11 mouse cellular contexts compared by ENCODE assay signal in genomic region chr2:32121150-32121549, GRCm38 (mm10). TPM values are rescaled to one million over a fixed set of nuclear protein-coding genes. Genes with fewer than 3 reads are reported as not detected.
DNase-seq lines count a peak whose midpoint lies in the region; ATAC-seq and TF ChIP-seq lines count a peak whose summit lies in the region.
"Had no signal": no experiment of that assay in that cellular context is flagged by ENCODE, and none has a peak within 500 bp of the region (broad histone marks: within the 10 kb centered on the region; RNA-seq: fewer than 3 reads in every experiment).

No protein-coding gene starts in this region.

- 64% methylated on average over 5 of the region's 5 CpGs for whole genome bisulfite sequencing in hindbrain, embryonic 10.5 days
- 68% methylated on average over 5 of the region's 5 CpGs for WGBS in hindbrain, postnatal 0 days
- 38% methylated on average over 5 of the region's 5 CpGs for WGBS in liver, embryonic 12.5 days (ENCODE audit: insufficient replicate concordance)
- WGBS in forebrain, embryonic 10.5 days = 64% methylated on average over 5 of the region's 5 CpGs

- no peak for ATAC-seq in hindbrain, postnatal 0 days
- ATAC-seq in liver, embryonic 12.5 days = peak; percentile 58
- no peak for ATAC-seq in monocyte, adult 5-6 weeks (replicated peaks; ENCODE audit: insufficient number of reproducible peaks, low FRiP score, low TSS enrichment, poor library complexity, severe bottlenecking)

- peak overlapping the region; percentile 64 for H3K27ac ChIP-seq in hindbrain, embryonic 10.5 days
- no peak overlapping the region for H3K27ac ChIP-seq in hindbrain, postnatal 0 days
- peak overlapping the region; percentile 70 for H3K27ac ChIP-seq in liver, embryonic 12.5 days
- no peak overlapping the region for H3K27ac ChIP-seq in forebrain, embryonic 10.5 days
- H3K27ac ChIP-seq: kidney, postnatal 0 days; midbrain, embryonic 12.5 days had no signal

- TF ChIP-seq CTCF in hindbrain, postnatal 0 days (IDR thresholded peaks at IDR 0.05; ENCODE audit: low read depth) = no peak

- DNase-seq in hindbrain, embryonic 10.5 days (ENCODE audit: low spot score) = no peak
- DNase-seq in hindbrain, postnatal 0 days (ENCODE audit: low spot score) = no peak
- peak; percentile 59 for DNase-seq in thymus, postnatal 14 days
- no peak for DNase-seq in kidney, adult 9 months
- DNase-seq in forebrain, embryonic 10.5 days (ENCODE audit: extremely low spot score, low spot score) = no peak
- DNase-seq: cerebellum, adult 9-10 months had no signal

- H3K27me3 ChIP-seq in hindbrain, embryonic 10.5 days (ENCODE audit: insufficient read depth, poor library complexity, severe bottlenecking) = no peaks in the 10 kb centered on the region
- no peaks in the 10 kb centered on the region for H3K27me3 ChIP-seq in hindbrain, postnatal 0 days (ENCODE audit: insufficient read depth, low read length)
- H3K27me3 ChIP-seq in erythroblast, embryonic 14.5 days (ENCODE audit: control insufficient read depth) = no peaks in the 10 kb centered on the region
- no peaks in the 10 kb centered on the region for H3K27me3 ChIP-seq in liver, embryonic 12.5 days (replicated peaks)
- no peaks in the 10 kb centered on the region for H3K27me3 ChIP-seq in forebrain, embryonic 10.5 days (ENCODE audit: poor library complexity, severe bottlenecking)
- H3K27me3 ChIP-seq: midbrain, embryonic 12.5 days had no signal

- H3K4me1 ChIP-seq in hindbrain, embryonic 10.5 days (replicated peaks) = peaks cover 11% of the 10 kb centered on the region
- H3K4me1 ChIP-seq in hindbrain, postnatal 0 days (ENCODE audit: insufficient read depth, low read length) = no peaks in the 10 kb centered on the region
- H3K4me1 ChIP-seq in erythroblast, embryonic 14.5 days (ENCODE audit: control insufficient read depth) = peaks cover 63% of the 10 kb centered on the region
- peaks cover 52% of the 10 kb centered on the region for H3K4me1 ChIP-seq in liver, embryonic 12.5 days
- peaks cover 9% of the 10 kb centered on the region for H3K4me1 ChIP-seq in forebrain, embryonic 10.5 days
- H3K4me1 ChIP-seq: midbrain, embryonic 12.5 days had no signal

- H3K9ac ChIP-seq in hindbrain, postnatal 0 days (replicated peaks; ENCODE audit: low read length) = no peak overlapping the region
- peak overlapping the region; percentile 39 for H3K9ac ChIP-seq in liver, embryonic 12.5 days
- H3K9ac ChIP-seq: midbrain, embryonic 12.5 days had no signal

- H3K36me3 ChIP-seq in hindbrain, embryonic 10.5 days = no peaks in the 10 kb centered on the region
- H3K36me3 ChIP-seq in hindbrain, postnatal 0 days (ENCODE audit: insufficient read depth, low read length) = no peaks in the 10 kb centered on the region
- peaks cover 20% of the 10 kb centered on the region for H3K36me3 ChIP-seq in erythroblast, embryonic 14.5 days (ENCODE audit: control insufficient read depth)
- peaks cover 5% of the 10 kb centered on the region; the same call in 1 of the 2 replicates for H3K36me3 ChIP-seq in liver, embryonic 12.5 days
- no peaks in the 10 kb centered on the region for H3K36me3 ChIP-seq in forebrain, embryonic 10.5 days (replicated peaks)
- H3K36me3 ChIP-seq: midbrain, embryonic 12.5 days had no signal

- no peak overlapping the region for H3K4me2 ChIP-seq in hindbrain, postnatal 0 days (ENCODE audit: low read depth, low read length)
- H3K4me2 ChIP-seq in liver, embryonic 12.5 days = peak overlapping the region; percentile 41
- H3K4me2 ChIP-seq: midbrain, embryonic 12.5 days had no signal

- H3K9me3 ChIP-seq in hindbrain, embryonic 10.5 days = 0 out of 2 replicates have a peak, but pooled peaks cover 6% of the 10 kb centered on the region
- no peaks in the 10 kb centered on the region for H3K9me3 ChIP-seq in hindbrain, postnatal 0 days (ENCODE audit: low read length)
- peaks cover 8% of the 10 kb centered on the region for H3K9me3 ChIP-seq in erythroblast, embryonic 14.5 days (ENCODE audit: control insufficient read depth, low read length)
- peaks cover 7% of the 10 kb centered on the region; the same call in 1 of the 2 replicates for H3K9me3 ChIP-seq in liver, embryonic 12.5 days (replicated peaks)
- H3K9me3 ChIP-seq in forebrain, embryonic 10.5 days = peaks cover 5% of the 10 kb centered on the region; the same call in 1 of the 2 replicates
- H3K9me3 ChIP-seq: midbrain, embryonic 12.5 days had no signal

- H3K4me3 ChIP-seq in hindbrain, embryonic 10.5 days = no peak overlapping the region
- H3K4me3 ChIP-seq in hindbrain, postnatal 0 days (ENCODE audit: low read length) = no peak overlapping the region
- H3K4me3 ChIP-seq in erythroblast, embryonic 14.5 days (replicated peaks) = peak overlapping the region; percentile 25
- H3K4me3 ChIP-seq in liver, embryonic 12.5 days = no peak overlapping the region
- H3K4me3 ChIP-seq in forebrain, embryonic 10.5 days = no peak overlapping the region
- H3K4me3 ChIP-seq: midbrain, embryonic 12.5 days had no signal

RNA-seq across cellular contexts. Expression of gene Plpp7, which starts 25.8 kb away (rescaled TPM):
- 7.6 and 7.9 TPM in 2 replicates for polyA plus RNA-seq in hindbrain, embryonic 10.5 days (2016; fragmentation: Nextera tagmentation; extraction: Ambion mirVana)
- 39.2 and 50.5 TPM in 2 replicates for total RNA-seq in hindbrain, postnatal 0 days (2014; rRNA removed)
- polyA plus RNA-seq in hindbrain, postnatal 0 days (2015; fragmentation: Nextera tagmentation; extraction: Ambion mirVana) = 28.2 and 28.3 TPM in 2 replicates
- polyA plus RNA-seq in erythroblast, embryonic 14.5 days (2012) = 0.32 and 0.48 TPM in 2 replicates
- 3.0 and 3.4 TPM in 2 replicates for polyA plus RNA-seq in liver, embryonic 12.5 days (2016; fragmentation: Nextera tagmentation; extraction: Ambion mirVana)
- 4.8 and 5.3 TPM in 2 replicates for polyA plus RNA-seq in forebrain, embryonic 10.5 days (2016; fragmentation: Nextera tagmentation; extraction: Ambion mirVana)
- 1.2 TPM in 1 of 3 replicates, not detected in the others for total RNA-seq in monocyte, adult 5-6 weeks (2017)

RNA-seq across cellular contexts. Expression of gene Prrc2b, which starts 29.7 kb away (rescaled TPM):
- 55.6 and 68.9 TPM in 2 replicates for polyA plus RNA-seq in hindbrain, embryonic 10.5 days (2016; fragmentation: Nextera tagmentation; extraction: Ambion mirVana)
- 188 and 206 TPM in 2 replicates for total RNA-seq in hindbrain, postnatal 0 days (2014; rRNA removed)
- polyA plus RNA-seq in hindbrain, postnatal 0 days (2015; fragmentation: Nextera tagmentation; extraction: Ambion mirVana) = 44.8 and 55.9 TPM in 2 replicates
- polyA plus RNA-seq in erythroblast, embryonic 14.5 days (2012) = 1.2 TPM in 2 replicates
- 20.8 and 23.6 TPM in 2 replicates for polyA plus RNA-seq in liver, embryonic 12.5 days (2016; fragmentation: Nextera tagmentation; extraction: Ambion mirVana)
- polyA plus RNA-seq in forebrain, embryonic 10.5 days (2016; fragmentation: Nextera tagmentation; extraction: Ambion mirVana) = 48.2 and 50.1 TPM in 2 replicates
- total RNA-seq in monocyte, adult 5-6 weeks (2017) = 13.3 to 55.4 TPM (median 22.1 TPM) in 3 replicates

RNA-seq across cellular contexts. Expression of gene Fam78a, which starts 36.5 kb away (rescaled TPM):
- 1.5 and 2.2 TPM in 2 replicates for polyA plus RNA-seq in hindbrain, embryonic 10.5 days (2016; fragmentation: Nextera tagmentation; extraction: Ambion mirVana)
- total RNA-seq in hindbrain, postnatal 0 days (2014; rRNA removed) = 0.83 and 1.3 TPM in 2 replicates
- polyA plus RNA-seq in hindbrain, postnatal 0 days (2015; fragmentation: Nextera tagmentation; extraction: Ambion mirVana) = 0.21 and 0.39 TPM in 2 replicates
- polyA plus RNA-seq in erythroblast, embryonic 14.5 days (2012) = 9.8 and 12.5 TPM in 2 replicates
- polyA plus RNA-seq in liver, embryonic 12.5 days (2016; fragmentation: Nextera tagmentation; extraction: Ambion mirVana) = 22.4 and 22.6 TPM in 2 replicates
- 1.3 and 1.5 TPM in 2 replicates for polyA plus RNA-seq in forebrain, embryonic 10.5 days (2016; fragmentation: Nextera tagmentation; extraction: Ambion mirVana)
- 9.3 to 23.1 TPM (median 14.2 TPM) in 3 replicates for total RNA-seq in monocyte, adult 5-6 weeks (2017)

Comparison
In these comparisons a context has a peak if more than half of its experiments do, and no peak if none do; other contexts are left out.
1. H3K27ac ChIP-seq: peak in hindbrain, embryonic 10.5 days (single experiment) and liver, embryonic 12.5 days (single experiment); none in hindbrain, postnatal 0 days (single experiment) and forebrain, embryonic 10.5 days (single experiment).